Mouse (Mus musculus) kidney, postnatal 36 days (tissue): ENCODE data around the gene Ovol3.
"Not testable (repeated sequence)": the region's sequence is repeated elsewhere in the genome, so short reads cannot be mapped to it uniquely, and the experiment has no call there.

Experiments used
- DNase-seq, 2 experiments: peaks; one replicate each; pipeline ENCODE4 v3.0.0; 2021 to 2022; ENCODE audit warnings: mixed read lengths in 2 of 2

Ovol3 gene

GRCm38 (mm10) chr7:30235625-30236024 lies at the start of gene Ovol3:
TSS of gene Ovol3 (minus strand) at chr7:30235725.
- no peak for DNase-seq

DNA sequence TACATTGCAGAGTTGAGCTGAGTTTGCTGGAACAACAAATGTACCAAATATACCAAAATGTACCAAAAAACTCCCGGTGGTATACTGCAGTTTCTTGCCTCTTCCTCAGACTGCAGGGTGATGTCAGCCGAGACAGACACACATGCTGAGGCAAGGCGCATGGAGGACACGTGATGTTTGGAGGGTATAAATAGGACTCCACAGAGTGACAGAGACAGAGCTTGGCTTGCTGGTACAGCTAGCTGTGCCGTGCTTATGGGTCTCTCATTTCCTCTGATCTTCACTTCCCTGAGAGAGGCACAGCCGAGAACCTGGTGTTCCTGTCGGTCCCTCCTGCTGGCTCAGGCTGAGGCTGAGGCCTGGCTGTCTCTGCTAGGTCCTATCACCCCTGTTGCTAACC lies 47.2 kb upstream of the Ovol3 start:
- no peak for DNase-seq

- no peak for DNase-seq
These were observed 46.0 kb upstream of the Ovol3 start for GRCm38 (mm10) chr7:30281522-30281921.

DNA sequence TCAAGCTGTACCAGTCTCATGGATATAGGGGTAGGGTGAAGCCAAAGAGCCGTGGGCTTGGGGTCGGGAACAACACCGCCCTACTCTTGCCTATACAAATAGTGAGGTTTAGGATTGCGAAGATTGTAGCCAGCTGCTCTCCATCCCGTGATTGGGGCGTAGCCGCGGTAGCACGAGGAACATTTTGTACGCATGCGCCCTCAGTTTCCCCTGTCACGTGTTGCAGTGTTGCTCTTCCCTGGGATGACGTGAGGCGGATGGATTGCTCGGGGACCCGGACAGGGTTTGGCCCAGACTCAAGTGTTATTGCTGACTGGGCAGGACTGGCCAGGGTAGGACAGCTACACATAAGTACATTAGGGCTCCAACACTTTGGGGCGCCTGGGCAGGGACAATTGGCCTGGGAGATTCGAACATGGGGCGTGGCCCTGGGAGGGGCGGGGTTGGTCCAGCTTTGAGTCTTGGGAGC lies 45.2 kb upstream of the Ovol3 start:
- peak; percentile 86 to 91 for DNase-seq

- DNase-seq, result peak; percentile 94 to 95
These were observed 44.6 kb upstream of the Ovol3 start, which contains the start of the genes Thap8 and Wdr62 for GRCm38 (mm10) chr7:30279951-30280669. TSS of gene Thap8 (plus strand) at chr7:30280094. TSS of gene Wdr62 (minus strand) at chr7:30280419.

GRCm38 (mm10) chr7:30279536-30279935 lies 44.0 kb upstream of the Ovol3 start:
- DNase-seq, result peak in 1 of 2 experiments; percentile 20

- peak in 1 of 2 experiments; percentile 18 for DNase-seq
These were observed 43.4 kb upstream of the Ovol3 start for GRCm38 (mm10) chr7:30278911-30279310.

- DNase-seq, result no peak
These were observed 38.9 kb upstream of the Ovol3 start for GRCm38 (mm10) chr7:30274383-30274782.

- no peak for DNase-seq
These were observed 34.1 kb upstream of the Ovol3 start for GRCm38 (mm10) chr7:30269641-30270040.

DNA sequence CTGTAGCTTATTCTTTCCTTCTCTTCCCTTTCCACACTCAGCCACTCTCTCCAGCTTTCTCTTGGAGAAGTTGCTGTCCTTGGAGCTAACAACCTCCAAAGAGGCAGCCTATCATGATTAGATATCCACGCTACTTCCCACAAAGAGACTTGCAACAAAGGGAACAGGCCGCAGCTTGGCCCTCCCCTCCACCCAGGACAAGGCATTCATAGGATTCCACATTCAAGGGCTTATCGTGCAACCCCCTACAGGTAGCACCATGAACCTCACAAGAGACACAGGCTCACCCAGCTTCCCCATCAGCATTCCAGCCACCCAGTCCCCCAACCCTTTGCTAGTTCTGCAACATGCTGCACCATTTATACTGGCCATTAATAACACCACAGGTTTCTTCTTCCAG lies 31.3 kb upstream of the Ovol3 start:
- no peak for DNase-seq

DNA sequence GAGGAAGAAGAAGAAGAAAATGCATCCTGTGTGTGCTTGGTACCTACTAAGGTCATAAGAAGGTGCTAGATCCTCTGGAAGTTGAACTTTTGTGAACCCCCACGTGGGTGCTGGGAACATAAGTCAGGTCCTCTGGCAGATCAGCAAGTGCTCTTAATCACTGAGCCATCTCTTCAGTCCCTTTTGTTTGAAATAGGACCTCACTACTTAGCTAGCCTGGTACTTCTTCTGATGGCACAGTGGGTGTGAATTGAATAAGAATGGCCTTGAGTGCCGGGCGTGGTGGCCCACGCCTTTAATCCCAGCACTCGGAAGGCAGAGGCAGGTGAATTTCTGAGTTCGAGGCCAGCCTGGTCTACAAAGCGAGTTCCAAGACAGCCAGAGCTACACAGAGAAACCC lies 30.4 kb upstream of the Ovol3 start:
- no peak for DNase-seq

DNA sequence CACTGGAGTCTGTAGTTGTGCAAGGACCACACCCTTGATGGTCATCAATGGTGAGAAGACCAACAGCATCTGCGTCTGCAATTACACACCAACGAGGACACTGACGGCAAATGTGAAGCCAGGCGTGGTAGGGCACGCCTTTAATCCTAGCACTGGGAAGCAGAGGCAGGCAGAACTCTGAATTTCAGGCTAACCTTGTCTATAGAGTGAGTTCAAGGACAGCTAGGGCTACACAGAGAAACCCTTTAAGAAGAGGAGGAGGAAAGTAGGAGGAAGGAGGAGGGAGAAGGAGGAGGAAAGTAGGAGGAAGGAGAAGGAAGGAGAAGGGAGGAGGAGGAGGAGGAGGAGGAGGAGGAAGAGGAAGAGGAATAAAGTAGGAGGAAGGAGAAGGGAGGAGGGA lies 30.0 kb upstream of the Ovol3 start:
- DNase-seq, result no peak

- DNase-seq, result peak in 1 of 2 experiments; percentile 13
These were observed 29.5 kb upstream of the Ovol3 start for GRCm38 (mm10) chr7:30265041-30265440.

GRCm38 (mm10) chr7:30251956-30252954 lies 16.7 kb upstream of the Ovol3 start:
- DNase-seq, result peak; percentile 80 to 81

DNA sequence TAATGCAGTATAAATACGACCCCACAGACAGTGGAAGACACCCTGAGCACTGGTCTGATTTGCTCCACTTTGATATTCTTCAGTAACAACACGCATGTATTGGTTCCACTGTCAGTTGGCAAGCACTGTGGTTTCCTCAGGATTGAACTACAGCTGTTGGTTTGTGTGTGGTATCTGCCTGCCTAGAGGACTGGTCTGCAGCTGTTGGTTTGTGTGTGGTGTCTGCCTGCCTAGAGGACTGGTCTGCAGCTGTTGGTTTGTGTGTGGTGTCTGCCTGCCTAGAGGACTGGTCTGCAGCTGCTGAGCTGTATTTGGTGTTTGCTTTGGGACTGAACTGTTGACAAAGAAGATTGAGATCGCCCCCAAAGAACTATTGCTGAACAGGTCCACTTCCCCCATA lies 1.8 kb upstream of the Ovol3 start:
- DNase-seq, result not testable (repeated sequence)

DNA sequence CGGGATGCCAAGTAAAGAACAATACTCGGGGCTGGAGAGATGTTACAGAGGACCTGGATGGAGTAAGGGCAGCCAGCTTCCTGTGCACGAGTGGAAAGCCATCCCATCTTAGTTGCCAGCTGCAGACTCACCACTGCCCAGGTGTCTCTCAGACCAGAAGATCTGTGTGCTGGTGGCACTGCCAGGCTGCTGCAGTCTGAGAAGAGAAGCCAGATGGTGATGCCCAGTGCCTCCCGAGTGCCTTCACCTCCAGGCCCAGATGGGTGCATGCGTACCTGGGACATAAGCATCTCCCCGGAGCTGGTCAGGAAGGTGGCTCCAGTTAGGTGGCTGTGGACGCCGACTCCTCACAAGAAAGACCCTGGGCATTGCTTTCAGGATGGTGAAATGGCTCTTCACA lies 434 bp downstream of the Ovol3 start:
- DNase-seq, result no peak

GRCm38 (mm10) chr7:30234276-30234858 lies 1.2 kb downstream of the Ovol3 start:
- peak; percentile 88 to 91 for DNase-seq

GRCm38 (mm10) chr7:30233387-30233786 lies 2.1 kb downstream of the Ovol3 start:
- DNase-seq, result peak in 1 of 2 experiments; percentile 76

DNA sequence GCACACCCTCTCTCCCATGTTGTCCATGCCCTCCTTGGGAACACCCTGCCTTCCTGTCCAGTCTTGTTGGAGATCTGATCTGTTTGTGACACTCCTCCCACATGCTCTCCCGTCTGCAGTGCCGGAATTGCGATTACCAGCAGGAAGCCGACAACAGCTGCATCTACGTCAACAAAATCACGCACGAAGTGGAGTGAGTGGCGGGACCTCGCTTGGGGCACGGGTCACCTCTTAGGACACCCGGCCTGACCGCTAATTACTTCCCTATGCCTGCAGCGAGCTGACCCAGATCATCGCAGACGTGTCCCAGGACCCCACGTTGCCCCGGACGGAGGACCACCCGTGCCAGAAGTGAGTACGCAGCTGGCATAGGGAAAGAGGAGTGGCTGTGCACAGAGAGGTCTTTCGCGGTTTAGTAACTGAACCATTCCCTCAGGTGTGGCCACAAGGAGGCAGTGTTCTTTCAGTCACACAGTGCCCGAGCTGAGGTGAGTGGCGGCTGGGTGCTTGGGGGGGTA lies 2.8 kb downstream of the Ovol3 start:
- DNase-seq, result peak; percentile 66 to 84

- peak; percentile 99 for DNase-seq
These were observed 3.7 kb downstream of the Ovol3 start, which contains the start of the genes Polr2i and Tbcb for GRCm38 (mm10) chr7:30231669-30232454. TSS of gene Polr2i (plus strand) at chr7:30231948. TSS of gene Tbcb (minus strand) at chr7:30232272.

DNA sequence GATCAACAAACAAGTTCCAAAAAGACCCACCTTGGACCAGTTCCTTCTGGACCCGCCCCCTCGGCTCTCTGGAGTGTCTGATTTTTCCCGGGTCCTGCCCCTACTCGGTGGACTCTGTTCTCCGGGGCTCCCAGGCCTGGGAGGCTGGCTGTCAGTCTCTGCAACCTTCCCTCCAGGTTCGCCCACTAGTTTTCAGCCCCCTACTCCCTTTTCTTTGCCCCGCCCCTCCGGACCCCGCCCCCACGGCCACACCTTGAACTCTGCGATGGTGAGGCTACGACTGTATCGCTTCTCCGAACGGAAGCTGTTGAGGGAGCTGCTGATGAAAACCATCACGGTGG lies 4.2 kb downstream of the Ovol3 start:
- peak in 1 of 2 experiments; percentile 19 for DNase-seq

DNA sequence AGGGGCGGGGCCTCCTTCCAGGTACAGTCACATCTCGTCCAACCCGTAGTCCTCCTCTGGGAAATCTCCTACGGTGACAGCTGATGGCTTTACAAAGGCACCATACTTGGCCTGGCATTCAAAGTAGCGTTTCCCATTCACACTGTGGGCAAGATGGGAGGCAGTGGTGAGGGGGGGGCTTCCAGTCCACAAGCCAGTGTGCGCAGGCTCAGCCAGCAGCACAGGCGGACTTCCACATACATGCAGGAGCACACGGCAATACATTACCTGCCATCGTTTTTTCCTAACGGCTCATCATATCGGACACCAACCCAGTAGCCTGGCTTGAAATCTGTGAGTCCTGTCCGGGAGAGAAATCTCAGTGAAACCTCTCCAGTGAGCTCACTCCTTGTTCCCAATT lies 11.3 kb downstream of the Ovol3 start:
- no peak for DNase-seq
